Mouse (Mus musculus) gastrocnemius, adult 18-20 months (tissue): ENCODE measurements at regions not wholly inside any gene's neighbourhood (a gene's known extent, or its start where the extent isn't known, plus 50 kb on each side); places are given as distances from the start of the nearest gene placed in this dataset.
A peak's percentile ranks its signal among the peaks of the same experiment; 100 is the strongest.

ENCODE experiments used
- DNase-seq: peaks from one replicate; pipeline ENCODE4 v3.0.0; 2021; ENCODE audit warnings: low spot score

DNA sequence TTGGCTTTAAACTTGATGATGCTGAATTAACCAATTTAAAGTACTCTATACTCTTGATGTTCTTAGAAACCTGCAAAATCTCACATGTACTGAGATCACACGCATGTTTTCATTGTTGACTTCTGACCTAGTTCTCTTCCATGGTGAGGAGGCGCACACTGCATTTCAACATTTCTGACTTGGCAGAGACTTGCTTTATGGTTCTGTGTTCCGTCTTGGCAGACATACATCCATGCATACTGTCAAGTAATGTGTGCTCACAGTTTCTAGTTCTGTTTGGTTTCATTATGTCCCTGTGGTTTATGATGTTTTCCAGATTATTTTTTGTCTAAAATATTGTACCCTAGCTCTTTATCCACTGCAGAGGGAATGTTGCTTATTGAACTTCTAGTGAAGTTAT lies 198.5 kb downstream of the Gm11077 start:
- DNase-seq: no peak

DNA sequence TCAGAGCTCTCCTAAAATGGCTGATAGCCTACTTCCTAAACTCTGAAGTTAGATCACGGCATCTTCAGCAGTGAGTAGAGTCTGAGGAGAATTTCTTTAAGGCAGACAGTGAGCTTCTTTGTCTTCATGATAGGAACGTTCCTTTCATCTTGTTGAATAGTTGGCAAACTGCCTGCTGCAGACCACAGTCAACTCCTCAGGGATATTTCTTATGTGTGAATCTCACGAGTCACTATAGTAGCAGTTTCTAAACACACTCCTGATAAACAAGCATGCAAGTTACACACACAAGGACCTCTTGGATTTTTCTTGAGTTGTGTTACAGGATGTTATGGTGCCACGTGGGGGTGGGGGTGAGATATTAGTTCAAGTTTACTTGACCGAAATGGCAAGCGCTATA lies 205.2 kb downstream of the Gm11077 start:
- no peak for DNase-seq

DNA sequence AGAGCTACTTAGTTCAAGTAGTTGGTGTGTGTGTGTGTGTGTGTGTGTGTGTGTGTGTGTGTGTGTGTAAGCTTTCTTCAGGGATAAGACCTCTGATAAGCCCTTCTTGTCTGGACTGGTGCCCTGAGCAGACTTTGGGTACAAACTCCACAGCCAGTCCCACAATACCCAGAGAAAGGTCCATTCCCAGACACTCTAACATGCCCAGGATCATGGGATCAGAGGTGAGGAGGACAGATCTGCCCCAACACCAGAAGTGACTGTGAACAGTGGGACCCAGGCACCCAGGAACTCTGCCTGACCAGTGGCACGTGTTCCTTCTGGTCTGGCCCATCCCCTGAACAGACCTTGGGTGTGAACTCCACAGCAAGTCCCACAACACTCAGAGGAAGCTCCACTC lies 208.9 kb downstream of the Gm11077 start:
- DNase-seq: no peak

DNA sequence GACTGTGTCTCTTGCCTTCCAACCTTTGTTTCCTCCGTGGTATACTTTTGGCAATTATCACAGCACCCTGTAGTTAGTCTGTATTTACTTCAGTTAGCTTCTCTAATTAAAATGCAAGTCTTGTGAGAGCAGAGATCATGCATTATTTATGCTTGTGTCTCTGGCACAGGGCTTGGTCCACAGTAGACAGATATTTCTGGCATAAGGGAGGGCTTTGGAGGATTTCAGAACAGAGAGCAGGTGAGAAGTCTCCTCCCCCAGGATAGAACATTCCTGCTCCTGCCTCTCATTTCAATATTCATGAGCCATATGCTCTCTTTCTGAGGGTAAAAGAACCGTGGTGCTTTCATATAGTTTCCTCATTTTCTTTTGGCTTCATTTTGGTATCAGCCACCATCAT lies 217.6 kb downstream of the Gm11077 start:
- DNase-seq: no peak

DNA sequence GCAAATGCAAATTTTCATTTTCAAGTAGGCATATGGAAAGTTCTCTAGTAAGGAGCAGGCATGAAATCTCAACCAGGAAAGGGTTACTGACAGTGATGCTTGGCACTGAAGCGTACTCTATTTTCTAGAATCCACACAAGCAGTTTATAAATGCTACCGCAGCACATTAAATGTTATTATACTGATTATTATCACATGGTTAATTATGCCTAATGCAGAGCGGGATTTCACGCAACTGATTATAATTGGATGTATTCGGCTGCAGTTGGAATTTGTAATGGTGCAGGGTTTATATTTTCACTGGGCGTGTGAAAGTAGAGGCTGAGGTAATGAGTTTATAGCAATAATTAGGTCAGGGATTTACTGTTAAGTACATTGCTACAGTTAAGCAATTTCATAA lies 221.4 kb downstream of the Gm11077 start:
- no peak for DNase-seq

DNA sequence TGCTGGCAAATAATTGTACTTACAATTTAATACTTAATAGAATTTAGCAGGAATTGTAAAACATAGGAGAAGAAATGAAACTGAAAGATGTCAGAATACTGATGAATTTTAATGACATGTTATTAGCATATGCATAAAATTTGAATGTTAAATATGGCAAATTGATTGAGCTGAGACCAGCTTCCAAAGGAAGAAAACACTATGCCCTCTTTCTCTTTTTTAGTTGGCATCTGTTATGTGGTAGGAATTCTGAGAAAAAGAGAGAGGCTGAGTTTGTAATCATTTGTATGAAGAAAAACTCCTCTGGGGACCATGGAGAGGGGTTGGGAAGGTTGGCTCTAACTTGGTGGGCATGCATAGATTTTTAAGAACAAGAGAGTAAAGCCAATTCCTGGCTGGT lies 224.2 kb downstream of the Gm11077 start:
- DNase-seq: no peak

DNA sequence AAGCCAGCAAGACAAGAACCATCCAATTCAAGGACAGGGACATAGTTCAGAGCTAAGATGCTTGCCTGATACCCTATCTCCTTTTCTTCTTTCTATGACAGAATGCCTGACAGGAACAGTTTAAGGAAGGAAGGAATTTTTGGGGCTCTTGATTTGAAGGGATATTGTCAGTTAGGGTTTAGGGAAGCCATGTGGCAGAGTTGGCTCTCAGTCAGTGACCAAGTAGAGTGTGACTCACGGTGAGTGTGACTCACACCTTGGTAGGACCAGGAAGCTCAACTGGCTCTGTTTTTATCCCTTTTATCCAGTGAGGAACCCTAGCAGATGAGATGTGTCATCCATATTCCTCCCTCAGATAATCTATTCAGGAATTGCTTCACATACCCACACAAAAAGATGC lies 224.6 kb downstream of the Gm11077 start:
- no peak for DNase-seq

DNA sequence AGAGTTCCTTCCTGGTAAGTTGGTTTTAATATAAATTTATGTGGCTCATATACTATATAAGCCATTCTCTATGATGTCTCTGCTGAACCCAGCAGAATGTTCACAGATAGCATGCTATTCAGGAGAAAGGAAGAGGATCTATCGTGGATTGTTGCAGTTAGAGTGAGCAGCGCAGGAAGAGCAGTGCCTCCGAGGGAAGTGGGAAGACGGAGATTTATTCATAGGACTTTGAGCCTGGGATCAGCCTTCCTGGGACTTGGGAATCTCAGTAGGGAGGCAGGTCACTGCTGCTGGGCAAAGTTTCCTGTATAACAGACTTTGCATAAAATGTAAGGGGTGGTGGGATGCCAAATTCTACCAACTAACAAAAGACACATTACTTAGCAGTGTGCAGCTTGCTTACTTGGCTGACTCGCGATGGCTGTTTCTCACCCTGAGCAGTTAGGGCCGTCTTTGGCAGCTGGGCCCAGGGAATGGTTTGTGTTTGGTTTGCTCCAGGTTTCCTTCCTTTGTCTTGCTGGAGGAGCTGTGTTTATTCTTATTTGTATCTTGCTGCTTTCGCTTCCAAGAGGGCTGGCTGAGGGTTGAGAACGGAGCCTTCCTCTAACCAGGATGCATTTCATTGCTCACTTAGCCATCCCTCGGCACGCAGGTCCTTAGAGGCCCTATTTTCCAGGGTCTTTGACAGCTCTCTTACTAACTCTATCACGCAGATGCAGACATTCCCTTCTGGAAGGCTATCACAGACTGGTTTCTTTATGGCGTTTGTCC lies 226.9 kb downstream of the Gm11077 start:
- no peak for DNase-seq

DNA sequence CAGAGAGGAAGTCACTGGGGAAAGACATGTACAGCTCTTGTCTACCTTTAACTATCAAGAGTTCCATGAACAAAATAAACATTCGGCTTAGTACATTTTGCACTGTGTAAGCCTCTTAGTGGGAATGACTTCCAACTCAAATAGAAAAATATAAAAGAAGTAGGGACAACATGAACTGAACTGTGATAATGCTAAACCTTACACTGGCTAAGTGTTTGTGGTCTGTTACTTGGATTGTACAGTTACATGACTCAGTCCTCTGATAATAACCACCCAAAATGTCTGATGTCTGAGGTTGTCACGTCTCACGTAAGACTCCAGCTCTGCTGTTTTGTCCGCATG lies 227.4 kb downstream of the Gm11077 start:
- DNase-seq: no peak

DNA sequence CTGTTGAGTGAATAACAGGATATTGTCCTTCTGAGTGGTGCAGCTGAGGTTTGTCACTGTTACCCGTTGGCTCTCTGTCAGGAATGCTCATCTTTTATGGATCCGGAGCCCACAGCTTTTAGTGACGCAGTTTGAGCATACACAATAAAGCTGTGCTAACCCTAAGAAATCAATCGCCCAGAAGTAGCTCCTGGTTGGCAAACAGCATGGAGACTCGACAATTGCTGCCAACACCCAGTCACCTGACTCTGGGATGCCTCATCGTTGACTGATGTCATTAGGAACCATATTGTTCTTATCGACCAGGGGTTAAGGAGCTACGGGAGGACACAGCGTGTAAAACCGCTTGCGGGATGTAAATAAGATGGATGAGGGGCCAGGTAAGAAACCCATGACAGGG lies 232.9 kb downstream of the Gm11077 start:
- no peak for DNase-seq

DNA sequence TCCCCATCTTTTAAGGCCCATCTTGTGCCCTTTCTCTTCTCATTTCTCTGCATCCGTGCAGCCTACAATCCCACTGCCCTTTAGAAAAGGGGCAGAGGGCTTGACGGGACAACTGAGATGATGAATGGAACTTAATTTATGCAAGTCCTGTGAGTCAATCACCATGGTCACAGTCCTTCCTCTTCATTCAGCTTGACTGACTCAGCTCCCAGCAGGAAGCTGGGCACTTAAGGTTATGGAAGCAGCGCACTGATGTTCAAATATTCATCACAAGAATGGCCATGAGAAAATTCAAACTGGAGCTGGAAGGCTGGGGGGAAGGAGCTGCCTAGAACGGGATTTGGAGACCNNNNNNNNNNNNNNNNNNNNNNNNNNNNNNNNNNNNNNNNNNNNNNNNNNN lies 233.5 kb downstream of the Gm11077 start:
- DNase-seq: no peak

DNA sequence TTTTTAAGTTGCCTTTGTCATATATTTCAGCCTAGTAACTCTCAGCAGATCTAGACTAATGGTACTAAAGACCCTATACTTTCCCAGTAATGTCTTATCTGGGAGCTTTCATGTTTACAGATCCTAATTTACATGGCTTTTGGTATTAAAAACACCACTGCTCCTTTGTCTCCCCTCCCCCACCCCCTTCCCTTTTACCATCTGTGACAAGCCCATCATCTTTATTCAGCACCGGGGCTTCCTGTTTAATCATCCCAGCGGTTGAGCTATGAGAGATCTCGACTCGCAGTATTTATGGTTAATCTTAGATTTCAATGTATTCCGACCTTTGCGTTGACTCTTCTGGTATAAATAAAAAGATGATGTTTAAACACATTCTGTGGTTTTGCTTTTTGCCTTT lies 244.6 kb downstream of the Gm11077 start:
- no peak for DNase-seq

DNA sequence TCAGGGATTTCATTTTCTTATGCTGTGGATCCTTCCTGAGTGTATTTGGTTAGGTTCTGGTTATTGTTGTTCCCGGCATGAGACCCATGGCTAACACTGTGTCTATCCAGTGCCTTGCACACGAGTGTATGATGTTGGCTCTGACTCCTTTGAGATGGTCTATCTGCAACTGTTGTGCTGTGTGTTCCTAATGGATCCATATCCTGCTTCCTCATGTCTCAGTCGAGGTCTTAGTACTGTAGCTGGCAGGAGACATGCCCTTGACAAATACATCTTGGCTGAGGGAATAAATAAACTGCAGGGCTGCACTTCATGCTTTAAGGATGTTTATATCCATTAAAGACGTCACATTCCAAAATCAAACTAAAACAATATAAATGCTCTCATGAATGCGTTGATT lies 247.9 kb downstream of the Gm11077 start:
- DNase-seq: no peak

DNA sequence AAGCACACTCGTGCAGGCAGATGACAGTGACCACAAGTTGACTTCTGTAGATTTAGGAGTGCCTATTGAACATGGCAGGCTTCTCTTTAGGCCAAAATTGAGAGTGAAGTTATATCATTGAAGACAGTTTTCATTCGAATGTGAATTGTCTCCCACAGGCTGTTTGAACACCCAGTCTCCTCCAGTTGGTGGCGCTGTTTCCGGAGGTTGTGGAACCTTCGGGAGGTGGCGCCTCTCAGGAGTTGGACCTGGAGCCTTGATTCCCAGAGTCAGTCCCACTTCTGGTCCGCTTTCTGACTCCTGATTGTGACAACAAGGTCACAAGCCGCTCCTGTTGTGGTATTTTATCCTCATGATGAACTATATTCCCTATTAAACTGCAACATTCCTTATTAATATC lies 254.5 kb downstream of the Gm11077 start:
- DNase-seq: no peak

DNA sequence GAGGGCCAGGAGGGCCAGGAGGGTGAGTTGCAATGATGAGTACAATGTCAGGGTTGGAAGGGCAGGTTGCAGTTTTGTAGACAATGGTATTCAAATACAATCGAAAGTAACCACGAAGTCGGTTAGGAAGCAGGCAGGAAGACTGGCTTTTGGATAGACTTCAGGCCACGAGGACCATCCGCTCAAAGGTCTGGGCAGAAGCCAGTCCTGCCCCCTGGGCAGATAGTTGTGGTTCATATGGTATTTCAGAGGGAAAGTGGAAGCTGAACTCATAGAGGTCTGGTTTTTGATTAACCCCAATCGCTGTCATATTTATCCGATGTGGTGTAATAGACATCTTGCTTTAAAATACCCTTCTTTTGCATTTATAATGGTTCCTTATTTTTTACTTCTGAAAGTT lies 255.2 kb downstream of the Gm11077 start:
- DNase-seq: no peak

DNA sequence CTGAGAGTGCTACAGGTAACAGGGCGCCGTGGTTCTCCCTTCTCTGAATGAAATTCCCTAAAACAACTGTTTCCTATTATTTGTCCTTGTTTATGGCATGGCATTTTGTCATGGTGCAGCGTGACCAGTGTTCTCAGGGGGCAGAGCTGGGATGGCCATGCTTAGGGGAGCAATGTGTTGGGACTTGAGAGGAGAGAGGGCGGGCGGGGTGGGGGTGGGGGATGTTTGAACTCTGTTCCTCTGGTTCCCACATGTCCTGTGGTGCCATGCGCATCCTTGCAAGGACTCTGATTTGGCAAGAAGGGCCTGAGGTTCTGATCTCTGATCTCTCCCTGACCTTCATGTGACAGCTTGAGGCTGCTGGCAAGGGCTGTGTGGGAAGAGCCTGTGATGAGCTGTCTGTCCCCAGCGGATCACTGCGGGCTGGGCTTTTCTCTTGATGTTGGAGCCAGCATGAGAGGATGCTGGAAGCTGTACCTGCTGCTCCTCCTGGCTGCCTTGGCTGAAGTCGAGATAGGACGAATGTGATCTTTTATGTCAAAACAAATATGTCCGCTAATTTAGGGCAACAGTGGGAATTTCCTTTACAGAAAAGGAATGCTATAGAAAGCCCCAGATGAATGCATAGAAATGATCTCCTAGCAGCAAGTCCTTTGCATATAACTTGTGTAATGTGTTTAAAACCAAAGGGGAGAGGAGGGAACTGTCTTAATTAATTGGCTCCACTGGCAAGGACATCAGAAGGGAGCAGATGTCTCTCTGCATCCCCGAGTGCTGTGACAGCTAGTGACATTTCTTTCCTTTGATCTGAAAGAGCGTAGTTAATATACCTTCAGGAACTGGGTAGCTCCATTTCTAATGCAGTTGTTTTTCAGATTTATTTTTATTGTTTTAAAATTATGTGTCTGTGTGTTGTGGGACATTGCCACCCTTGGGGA lies 255.2 kb upstream of the Pde3a start:
- no peak for DNase-seq

DNA sequence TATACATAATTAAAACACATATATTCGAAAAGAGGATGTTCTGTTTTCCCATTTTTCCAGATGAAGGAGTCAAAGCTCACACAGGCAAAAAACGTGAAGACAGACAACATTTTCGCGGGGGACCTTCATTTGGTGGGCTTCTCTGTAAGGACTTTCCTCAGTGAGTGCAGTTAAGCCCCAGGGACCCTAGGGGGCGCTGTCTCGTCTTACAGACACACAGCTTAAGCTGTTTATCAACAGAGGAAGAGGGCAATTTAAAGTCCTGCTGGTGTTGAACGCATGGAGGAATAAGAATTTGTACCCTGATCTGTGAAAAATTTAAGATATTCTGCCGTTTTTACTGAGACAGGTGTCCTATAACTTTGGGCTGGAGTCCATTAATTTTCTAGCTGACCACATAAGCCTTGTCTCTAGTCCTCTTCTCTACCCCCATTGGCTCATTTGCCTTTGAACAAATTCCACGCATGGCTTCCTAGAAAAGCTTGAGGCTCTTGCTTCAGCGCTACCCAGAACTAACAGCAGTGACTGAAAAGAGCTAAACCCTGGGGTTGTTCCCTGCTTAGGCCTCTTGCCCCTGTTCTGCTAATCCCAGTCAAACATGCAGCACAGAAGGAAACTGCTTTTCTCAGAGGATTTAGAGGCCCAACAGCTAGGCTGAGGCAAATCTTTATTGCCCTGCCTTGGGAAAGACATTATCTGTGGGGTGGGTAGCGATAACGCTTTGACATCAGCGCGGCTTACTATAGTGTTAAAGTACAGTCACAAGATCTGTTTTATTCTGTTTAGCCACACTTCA lies 253.5 kb upstream of the Pde3a start:
- DNase-seq: peak; percentile 9

DNA sequence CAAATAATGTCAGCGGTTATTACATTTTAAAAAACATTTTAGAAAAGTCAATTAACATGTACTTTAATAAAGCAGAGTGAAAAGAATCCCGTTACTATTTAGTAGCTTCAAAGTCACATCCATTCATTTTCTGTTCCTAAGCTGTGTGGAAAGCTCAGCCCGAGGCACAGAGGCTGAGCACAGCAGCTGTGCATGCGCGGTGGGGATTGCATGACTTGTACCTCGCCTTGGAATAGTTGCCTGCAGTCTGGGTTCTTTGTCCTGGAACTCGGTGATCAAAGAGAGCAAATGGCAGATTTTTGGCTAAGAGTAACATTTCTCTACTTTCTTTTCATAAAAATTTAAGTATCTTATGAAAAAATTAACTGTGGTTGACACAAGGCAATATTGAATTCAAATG lies 251.0 kb upstream of the Pde3a start:
- no peak for DNase-seq

DNA sequence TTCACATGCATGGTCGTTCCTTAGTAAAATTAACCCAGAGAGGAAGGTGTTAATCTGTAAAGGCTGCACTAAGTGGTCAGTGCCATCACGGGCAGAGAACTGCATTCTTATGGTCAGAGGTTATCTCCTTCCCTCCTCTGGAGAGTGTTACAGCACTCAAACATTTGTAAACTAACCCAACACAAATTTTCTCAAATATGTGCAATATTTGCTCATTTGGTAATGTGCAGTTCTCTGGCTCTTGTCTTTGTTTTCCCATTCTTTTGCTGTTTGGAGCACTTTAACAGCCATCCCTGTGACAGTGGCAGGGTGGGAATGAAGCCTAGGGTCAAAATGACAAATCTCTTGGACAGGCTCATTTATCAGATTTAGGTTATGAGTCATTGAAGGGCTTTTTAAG lies 248.5 kb upstream of the Pde3a start:
- no peak for DNase-seq

DNA sequence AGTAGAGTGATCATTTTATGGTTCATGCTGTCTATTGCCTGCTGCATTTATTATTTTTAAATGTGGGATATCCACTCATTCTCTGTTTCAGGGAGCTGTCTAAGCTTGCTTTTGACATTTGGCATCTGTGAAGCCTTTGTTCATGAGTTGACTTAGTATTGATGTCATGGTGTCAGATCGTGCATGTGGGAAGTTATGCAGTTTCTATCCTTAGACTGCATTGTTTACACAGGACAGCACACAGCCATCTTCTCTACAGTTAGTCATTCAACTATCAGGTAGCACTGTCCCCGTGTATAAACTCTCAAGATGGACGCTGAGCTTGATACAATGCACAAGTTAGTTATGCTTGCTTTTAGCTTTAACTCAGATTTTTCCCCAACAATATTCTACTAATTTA lies 247.8 kb upstream of the Pde3a start:
- no peak for DNase-seq

DNA sequence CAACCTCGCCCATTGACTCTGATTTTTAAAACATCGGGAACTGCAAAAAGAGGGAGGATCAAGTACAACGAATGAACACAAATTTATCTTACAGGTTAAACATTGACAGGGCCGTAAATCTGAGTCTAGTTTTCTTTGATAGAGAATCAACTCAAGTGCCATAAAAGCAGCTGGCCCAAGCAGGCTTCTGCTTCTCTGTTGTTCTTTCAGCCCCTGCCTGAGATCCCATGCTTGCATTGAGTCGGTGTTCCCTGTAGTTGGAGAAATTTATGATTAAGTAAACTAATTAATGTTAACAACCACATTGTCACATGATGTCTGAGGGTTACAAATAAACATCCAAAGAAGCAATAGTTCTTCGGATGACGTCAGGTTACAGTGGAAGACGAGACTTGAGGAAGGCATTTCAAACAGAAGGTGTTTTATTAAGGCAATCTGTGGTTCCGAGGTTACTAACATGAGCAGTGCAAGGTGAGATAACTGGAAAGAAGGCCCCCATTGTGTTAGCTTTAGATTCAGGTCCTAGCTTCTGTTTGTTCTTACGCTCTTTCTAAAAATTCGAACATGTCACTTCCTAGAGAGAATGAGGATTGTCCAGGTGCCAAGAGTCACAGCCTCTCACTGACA lies 233.9 kb upstream of the Pde3a start:
- no peak for DNase-seq

DNA sequence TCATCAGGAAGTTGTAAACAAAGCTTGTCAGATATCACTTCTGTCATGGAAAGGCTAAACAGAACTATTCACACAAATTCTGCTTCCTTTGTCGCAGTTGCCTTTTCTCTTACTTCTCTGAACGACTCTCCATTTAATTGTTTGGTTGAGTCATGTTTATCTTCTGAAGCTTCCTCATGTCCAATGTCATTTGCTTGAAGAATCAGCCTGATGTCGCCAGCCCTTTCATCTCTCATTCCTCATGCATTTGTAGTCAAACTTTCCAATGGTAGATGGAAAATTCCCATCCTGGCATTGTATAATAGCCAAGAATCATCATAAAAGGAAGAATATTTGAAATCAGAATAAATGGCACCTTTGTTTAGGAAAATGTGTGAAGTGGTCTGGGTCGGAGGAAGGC lies 225.6 kb upstream of the Pde3a start:
- DNase-seq: no peak
